Comparison of ENCODE assay signal across 30 mouse cellular contexts in genomic region chr1:171774266-171774665, GRCm38 (mm10). TPM values are rescaled to one million over a fixed set of nuclear protein-coding genes. Genes with fewer than 3 reads are reported as not detected.
"Had no signal": no experiment of that assay in that cellular context is flagged by ENCODE, and none has a peak within 500 bp of the region (broad histone marks: within the 10 kb centered on the region; RNA-seq: fewer than 3 reads in every experiment).

No protein-coding gene starts in this region.

- DNase-seq: left cerebral cortex, postnatal 4 days; liver; liver, embryonic 13.5 days; liver, postnatal 0 days; lung, adult 18-20 months; lung, adult 2 months; lung, embryonic 14.5 days; lung, postnatal 10 days; lung, postnatal 14 days; lung, postnatal 36 days; lung, postnatal 4 days had no signal

- ATAC-seq: liver, embryonic 12.5 days; liver, postnatal 0 days; lung, postnatal 0 days had no signal

- H3K27me3 ChIP-seq: limb, embryonic 12.5 days; limb, embryonic 13.5 days; limb, embryonic 15.5 days; liver, embryonic 12.5 days; liver, embryonic 13.5 days; liver, embryonic 15.5 days; lung, embryonic 15.5 days; midbrain, embryonic 12.5 days; midbrain, embryonic 13.5 days; neural tube, embryonic 12.5 days; neural tube, embryonic 13.5 days had no signal

- H3K4me3 ChIP-seq: left cerebral cortex, adult 2 months; limb, embryonic 10.5 days; limb, embryonic 12.5 days; limb, embryonic 13.5 days; limb, embryonic 15.5 days; liver, embryonic 12.5 days; liver, embryonic 13.5 days; liver, embryonic 15.5 days; lung, embryonic 15.5 days; midbrain, embryonic 10.5 days; midbrain, embryonic 12.5 days; midbrain, embryonic 13.5 days; myocyte; neural tube, embryonic 12.5 days; neural tube, embryonic 13.5 days had no signal

- H3K27ac ChIP-seq: limb, embryonic 10.5 days; limb, embryonic 12.5 days; limb, embryonic 13.5 days; limb, embryonic 15.5 days; liver, embryonic 12.5 days; liver, embryonic 13.5 days; liver, embryonic 14.5 days; liver, embryonic 15.5 days; lung, embryonic 15.5 days; macrophage; midbrain, embryonic 10.5 days; midbrain, embryonic 12.5 days; midbrain, embryonic 13.5 days; neural tube, embryonic 12.5 days; neural tube, embryonic 13.5 days had no signal

- H3K9me3 ChIP-seq: limb, embryonic 10.5 days; limb, embryonic 12.5 days; limb, embryonic 13.5 days; limb, embryonic 15.5 days; liver, embryonic 12.5 days; liver, embryonic 13.5 days; liver, embryonic 15.5 days; lung, embryonic 15.5 days; midbrain, embryonic 10.5 days; midbrain, embryonic 12.5 days; midbrain, embryonic 13.5 days; neural tube, embryonic 12.5 days; neural tube, embryonic 13.5 days had no signal

- H3K36me3 ChIP-seq: limb, embryonic 10.5 days; limb, embryonic 12.5 days; limb, embryonic 13.5 days; limb, embryonic 15.5 days; liver, embryonic 12.5 days; liver, embryonic 13.5 days; liver, embryonic 15.5 days; lung, embryonic 15.5 days; midbrain, embryonic 10.5 days; midbrain, embryonic 12.5 days; midbrain, embryonic 13.5 days; neural tube, embryonic 12.5 days; neural tube, embryonic 13.5 days had no signal

- H3K4me2 ChIP-seq: limb, embryonic 12.5 days; limb, embryonic 13.5 days; limb, embryonic 15.5 days; liver, embryonic 11.5 days; liver, embryonic 12.5 days; liver, embryonic 13.5 days; liver, embryonic 15.5 days; lung, embryonic 14.5 days; lung, embryonic 15.5 days; midbrain, embryonic 12.5 days; midbrain, embryonic 13.5 days; neural tube, embryonic 12.5 days; neural tube, embryonic 13.5 days had no signal

- H3K9ac ChIP-seq: limb, embryonic 12.5 days; limb, embryonic 13.5 days; limb, embryonic 15.5 days; liver, embryonic 12.5 days; liver, embryonic 13.5 days; liver, embryonic 14.5 days; liver, embryonic 15.5 days; liver, postnatal 0 days; lung, embryonic 14.5 days; lung, embryonic 15.5 days; midbrain, embryonic 12.5 days; midbrain, embryonic 13.5 days; neural tube, embryonic 12.5 days; neural tube, embryonic 13.5 days had no signal

- H3K4me1 ChIP-seq: limb, embryonic 10.5 days; limb, embryonic 12.5 days; limb, embryonic 13.5 days; limb, embryonic 15.5 days; liver, embryonic 12.5 days; liver, embryonic 13.5 days; liver, embryonic 15.5 days; lung, embryonic 15.5 days; midbrain, embryonic 10.5 days; midbrain, embryonic 12.5 days; midbrain, embryonic 13.5 days; neural tube, embryonic 12.5 days; neural tube, embryonic 13.5 days had no signal

RNA-seq across cellular contexts. Expression of gene Slamf1, which starts 7.3 kb away (rescaled TPM):
- polyA plus RNA-seq: liver, adult 2 months; myocyte had no signal
